Mouse (Mus musculus): ENCODE measurements around the gene Kitl. TPM values are rescaled to one million over a fixed set of nuclear protein-coding genes. Genes with fewer than 3 reads are reported as not detected.

Kitl gene
- polyA plus RNA-seq, 1 experiment from 2014 or later: 29.8 TPM

GRCm38 (mm10) chr10:100038342-100038898, 23.0 kb downstream of the Kitl start:
- no peak for ATAC-seq
- 79% methylated on average over 12 of the region's 12 CpGs for WGBS

GRCm38 (mm10) chr10:100038994-100039393, 23.6 kb downstream of the Kitl start:
- Histone ChIP-seq H3K36me3 (ENCODE audit: control insufficient read depth, insufficient read depth, low read length) (no peaks in the 10 kb centered on the region), H3K9ac (ENCODE audit: low read depth, low read length) (no peak overlapping the region), H3K4me3 (ENCODE audit: low read length) (no peak overlapping the region), H3K9me3 (ENCODE audit: control insufficient read depth, low read length) (no peaks in the 10 kb centered on the region), H3K27me3 (replicated peaks; ENCODE audit: control insufficient read depth, insufficient read depth, low read length) (no peaks in the 10 kb centered on the region), H3K27ac (ENCODE audit: low read depth, low read length) (no peak overlapping the region), H3K4me2 (ENCODE audit: low read length) (no peak overlapping the region), H3K4me1 (ENCODE audit: control insufficient read depth, insufficient read depth, low read depth, low read length) (no peaks in the 10 kb centered on the region)
- ATAC-seq: no peak
- WGBS: 91% methylated on average over 8 of the region's 8 CpGs

More at GRCm38 (mm10) chr10:100038342-100038898, 23.0 kb downstream of the Kitl start:
- Histone ChIP-seq H3K36me3 (ENCODE audit: control insufficient read depth, insufficient read depth, low read length) (no peaks in the 10 kb centered on the region), H3K27me3 (replicated peaks; ENCODE audit: control insufficient read depth, insufficient read depth, low read length) (no peaks in the 10 kb centered on the region), H3K9me3 (ENCODE audit: control insufficient read depth, low read length) (no peaks in the 10 kb centered on the region), H3K4me2 (ENCODE audit: low read length) (no peak overlapping the region), H3K27ac (ENCODE audit: low read depth, low read length) (no peak overlapping the region), H3K4me1 (ENCODE audit: control insufficient read depth, insufficient read depth, low read depth, low read length) (no peaks in the 10 kb centered on the region), H3K4me3 (ENCODE audit: low read length) (no peak overlapping the region), H3K9ac (ENCODE audit: low read depth, low read length) (no peak overlapping the region)

- Histone ChIP-seq H3K36me3 (ENCODE audit: control insufficient read depth, insufficient read depth, low read length) (no peaks in the 10 kb centered on the region), H3K4me2 (ENCODE audit: low read length) (no peak overlapping the region), H3K4me1 (ENCODE audit: control insufficient read depth, insufficient read depth, low read depth, low read length) (no peaks in the 10 kb centered on the region), H3K9ac (ENCODE audit: low read depth, low read length) (no peak overlapping the region), H3K27me3 (replicated peaks; ENCODE audit: control insufficient read depth, insufficient read depth, low read length) (no peaks in the 10 kb centered on the region), H3K9me3 (ENCODE audit: control insufficient read depth, low read length) (no peaks in the 10 kb centered on the region), H3K4me3 (ENCODE audit: low read length) (no peak overlapping the region), H3K27ac (ENCODE audit: low read depth, low read length) (no peak overlapping the region)
- no peak for ATAC-seq
- 90% methylated on average over 5 of the region's 5 CpGs for WGBS
Observed at GRCm38 (mm10) chr10:100043748-100044147, 28.3 kb downstream of the Kitl start.

- Histone ChIP-seq H3K4me3 (ENCODE audit: low read length) (no peak overlapping the region), H3K27ac (ENCODE audit: low read depth, low read length) (no peak overlapping the region), H3K9ac (ENCODE audit: low read depth, low read length) (no peak overlapping the region), H3K4me2 (ENCODE audit: low read length) (no peak overlapping the region), H3K9me3 (ENCODE audit: control insufficient read depth, low read length) (no peaks in the 10 kb centered on the region), H3K27me3 (replicated peaks; ENCODE audit: control insufficient read depth, insufficient read depth, low read length) (no peaks in the 10 kb centered on the region), H3K4me1 (ENCODE audit: control insufficient read depth, insufficient read depth, low read depth, low read length) (no peaks in the 10 kb centered on the region), H3K36me3 (ENCODE audit: control insufficient read depth, insufficient read depth, low read length) (no peaks in the 10 kb centered on the region)
- 95% methylated on average over 6 of the region's 6 CpGs for WGBS
- ATAC-seq: no peak
Observed at GRCm38 (mm10) chr10:100044153-100044552, 28.7 kb downstream of the Kitl start.

GRCm38 (mm10) chr10:100051146-100051783, 35.8 kb downstream of the Kitl start:
- peak overlapping the region; percentile 15; the same call in 1 of the 2 replicates for H3K4me2 ChIP-seq (ENCODE audit: low read length)
- H3K4me1 ChIP-seq (ENCODE audit: control insufficient read depth, insufficient read depth, low read depth, low read length): peaks cover 2% of the 10 kb centered on the region; the same call in 1 of the 2 replicates
- H3K9me3 ChIP-seq (ENCODE audit: control insufficient read depth, low read length): no peaks in the 10 kb centered on the region
- H3K4me3 ChIP-seq (ENCODE audit: low read length): no peak overlapping the region
- WGBS: 46% methylated on average over 10 of the region's 10 CpGs
- 0 out of 2 replicates have a peak overlapping the region, but pooled peaks have one; percentile 17 for H3K27ac ChIP-seq (ENCODE audit: low read depth, low read length)
- no peaks in the 10 kb centered on the region for H3K36me3 ChIP-seq (ENCODE audit: control insufficient read depth, insufficient read depth, low read length)
- ATAC-seq: no peak
- H3K9ac ChIP-seq (ENCODE audit: low read depth, low read length): no peak overlapping the region
- H3K27me3 ChIP-seq (replicated peaks; ENCODE audit: control insufficient read depth, insufficient read depth, low read length): no peaks in the 10 kb centered on the region

- Histone ChIP-seq H3K4me3 (ENCODE audit: low read length) (no peak overlapping the region), H3K9ac (ENCODE audit: low read depth, low read length) (no peak overlapping the region), H3K36me3 (ENCODE audit: control insufficient read depth, insufficient read depth, low read length) (no peaks in the 10 kb centered on the region), H3K4me2 (ENCODE audit: low read length) (no peak overlapping the region), H3K27me3 (replicated peaks; ENCODE audit: control insufficient read depth, insufficient read depth, low read length) (no peaks in the 10 kb centered on the region), H3K27ac (ENCODE audit: low read depth, low read length) (no peak overlapping the region), H3K9me3 (ENCODE audit: control insufficient read depth, low read length) (no peaks in the 10 kb centered on the region), H3K4me1 (ENCODE audit: control insufficient read depth, insufficient read depth, low read depth, low read length) (peaks cover 2% of the 10 kb centered on the region; the same call in 1 of the 2 replicates)
- no peak for ATAC-seq
- WGBS: 93% methylated on average over 4 of the region's 4 CpGs
Observed at GRCm38 (mm10) chr10:100052404-100052803, 37.0 kb downstream of the Kitl start.

- WGBS: 86% methylated on average over 4 of the region's 4 CpGs
- Histone ChIP-seq H3K4me3 (ENCODE audit: low read length) (no peak overlapping the region), H3K27me3 (replicated peaks; ENCODE audit: control insufficient read depth, insufficient read depth, low read length) (no peaks in the 10 kb centered on the region), H3K4me1 (ENCODE audit: control insufficient read depth, insufficient read depth, low read depth, low read length) (peaks cover 2% of the 10 kb centered on the region; the same call in 1 of the 2 replicates), H3K9me3 (ENCODE audit: control insufficient read depth, low read length) (no peaks in the 10 kb centered on the region), H3K27ac (ENCODE audit: low read depth, low read length) (no peak overlapping the region), H3K4me2 (ENCODE audit: low read length) (no peak overlapping the region), H3K9ac (ENCODE audit: low read depth, low read length) (no peak overlapping the region), H3K36me3 (ENCODE audit: control insufficient read depth, insufficient read depth, low read length) (no peaks in the 10 kb centered on the region)
- no peak for ATAC-seq
Observed at GRCm38 (mm10) chr10:100052911-100053310, 37.5 kb downstream of the Kitl start.

- H3K9me3 ChIP-seq (ENCODE audit: control insufficient read depth, low read length): no peaks in the 10 kb centered on the region
- H3K4me3 ChIP-seq (ENCODE audit: low read length): no peak overlapping the region
- no peak overlapping the region for H3K4me2 ChIP-seq (ENCODE audit: low read length)
- H3K9ac ChIP-seq (ENCODE audit: low read depth, low read length): no peak overlapping the region
- H3K27ac ChIP-seq (ENCODE audit: low read depth, low read length): no peak overlapping the region
- H3K4me1 ChIP-seq (ENCODE audit: control insufficient read depth, insufficient read depth, low read depth, low read length): peaks cover 2% of the 10 kb centered on the region; the same call in 1 of the 2 replicates
- peak; percentile 55; the same call in 1 of the 2 replicates for ATAC-seq
- no peaks in the 10 kb centered on the region for H3K27me3 ChIP-seq (replicated peaks; ENCODE audit: control insufficient read depth, insufficient read depth, low read length)
- WGBS: 72% methylated on average over 3 of the region's 3 CpGs
- H3K36me3 ChIP-seq (ENCODE audit: control insufficient read depth, insufficient read depth, low read length): no peaks in the 10 kb centered on the region
Observed at GRCm38 (mm10) chr10:100054006-100054405, 38.6 kb downstream of the Kitl start.

- Histone ChIP-seq H3K4me2 (ENCODE audit: low read length) (no peak overlapping the region), H3K4me1 (ENCODE audit: control insufficient read depth, insufficient read depth, low read depth, low read length) (peaks cover 2% of the 10 kb centered on the region; the same call in 1 of the 2 replicates), H3K27ac (ENCODE audit: low read depth, low read length) (no peak overlapping the region), H3K4me3 (ENCODE audit: low read length) (no peak overlapping the region), H3K9ac (ENCODE audit: low read depth, low read length) (no peak overlapping the region), H3K36me3 (ENCODE audit: control insufficient read depth, insufficient read depth, low read length) (no peaks in the 10 kb centered on the region), H3K9me3 (ENCODE audit: control insufficient read depth, low read length) (no peaks in the 10 kb centered on the region; the same call in 1 of the 2 replicates), H3K27me3 (replicated peaks; ENCODE audit: control insufficient read depth, insufficient read depth, low read length) (no peaks in the 10 kb centered on the region)
- WGBS: 94% methylated on average over 2 of the region's 2 CpGs
- ATAC-seq: no peak
Observed at GRCm38 (mm10) chr10:100055082-100055481, 39.7 kb downstream of the Kitl start.

Measured in hindbrain, embryonic 16.5 days (tissue).